Mouse (Mus musculus) ES-Bruce4 (cell line): ENCODE data around the gene Dhh.

Experiments used
- CTCF ChIP-seq: IDR thresholded peaks from one replicate; pipeline ENCODE4 v1.8.1; 2011; ENCODE audit warnings: low read depth, low read length
- EP300 ChIP-seq: IDR thresholded peaks from 2 replicates; pipeline ENCODE4 v1.6.1; 2011; ENCODE audit warnings: low read depth, low read length; ENCODE audit not compliant: insufficient read depth
- POLR2A ChIP-seq: IDR thresholded peaks from one replicate; pipeline ENCODE4 v1.8.1; 2011; ENCODE audit warnings: low read length; ENCODE audit not compliant: insufficient read depth

- no peak for TF ChIP-seq EP300
- TF ChIP-seq CTCF, result no peak
- no peak for TF ChIP-seq POLR2A
These were observed 31.0 kb downstream of the Dhh start for GRCm38 (mm10) chr15:98867321-98867720.
